Mouse (Mus musculus) gonadal fat pad, adult 2 months (tissue): ENCODE results near the gene H2-Eb2. TPM values are rescaled to one million over a fixed set of nuclear protein-coding genes. Genes with fewer than 3 reads are reported as not detected.

ENCODE experiments used
- DNase-seq: peaks from one replicate; pipeline ENCODE4 v3.0.0-alpha.2; 2012; ENCODE audit warnings: low read depth
- polyA plus RNA-seq: library from polyadenylated mRNA; depleted of rRNA; stranded (reverse); fragments of >200 nt; gene quantifications from 2 replicates; pipeline ENCODE4 v1.2.3, GENCODE M21; 2012; rRNA removed

The H2-Eb2 gene
- 0.05 and 0.06 TPM in 2 replicates for polyA plus RNA-seq

DNA sequence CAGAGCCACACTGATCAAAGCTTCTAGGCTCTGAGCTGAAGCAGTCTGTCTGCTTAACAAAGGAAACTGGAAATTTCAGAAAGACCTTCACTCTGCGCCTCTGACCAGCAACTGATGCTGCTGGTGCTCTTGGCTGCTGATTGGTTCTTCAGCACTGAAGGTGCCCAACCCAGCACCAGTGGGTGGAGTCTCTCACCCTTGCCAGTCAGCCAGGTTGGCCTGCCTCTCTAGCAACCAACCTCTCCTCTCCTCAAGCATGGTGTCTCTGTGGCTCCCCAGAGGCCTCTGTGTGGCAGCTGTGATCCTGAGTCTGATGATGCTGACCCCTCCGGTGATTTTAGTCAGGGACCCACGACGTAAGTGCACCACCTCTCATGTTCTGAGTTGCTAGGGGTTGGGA, at the start of gene H2-Eb2:
Gene H2-Eb2, plus strand, starts transcription at position 230 of the 400 bp plus-strand sequence.
- no peak for DNase-seq

DNA sequence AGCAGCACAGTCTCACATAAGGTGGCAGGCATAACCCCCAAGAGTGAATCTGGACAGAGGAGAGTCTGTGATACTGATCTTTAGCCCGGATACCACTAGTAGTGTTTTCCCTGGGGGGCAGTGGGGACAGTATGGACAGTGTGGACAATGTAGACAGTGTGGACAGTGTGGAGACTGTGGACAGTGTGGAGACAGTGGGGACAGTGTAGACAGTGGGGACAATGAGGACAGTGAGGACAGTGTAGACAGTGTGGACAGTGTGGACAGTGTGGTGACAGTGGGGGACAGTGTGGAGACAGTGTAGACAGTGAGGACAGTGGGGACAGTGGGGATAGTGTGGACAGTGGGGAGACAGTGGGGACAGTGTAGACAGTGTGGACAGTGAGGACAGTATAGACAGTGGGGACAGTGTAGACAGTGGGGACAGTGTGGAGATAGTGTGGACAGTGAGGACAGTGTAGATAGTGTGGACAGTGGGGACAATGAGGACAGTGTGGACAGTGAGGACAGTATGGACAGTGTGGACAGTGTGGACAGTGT, 44.9 kb upstream of the H2-Eb2 start:
- no peak for DNase-seq

DNA sequence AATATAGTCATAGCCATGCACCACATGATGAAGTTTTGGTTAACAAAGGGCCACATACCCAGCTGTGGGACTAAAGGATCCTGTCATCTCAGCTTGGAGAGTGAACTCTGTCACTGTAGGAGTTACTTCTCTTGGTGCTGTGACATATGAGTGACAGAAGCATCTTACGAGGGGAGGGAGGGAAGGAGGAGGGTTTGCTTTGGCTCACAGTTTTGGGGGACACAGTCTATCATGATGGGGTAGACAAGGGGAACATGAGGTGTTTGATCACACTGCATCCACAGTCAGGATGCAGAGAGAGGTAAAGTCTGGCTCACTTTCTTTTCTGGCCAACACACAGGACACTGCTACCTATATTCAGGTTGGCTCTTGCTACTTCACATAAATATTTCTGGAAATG, 43.6 kb upstream of the H2-Eb2 start:
- no peak for DNase-seq

DNA sequence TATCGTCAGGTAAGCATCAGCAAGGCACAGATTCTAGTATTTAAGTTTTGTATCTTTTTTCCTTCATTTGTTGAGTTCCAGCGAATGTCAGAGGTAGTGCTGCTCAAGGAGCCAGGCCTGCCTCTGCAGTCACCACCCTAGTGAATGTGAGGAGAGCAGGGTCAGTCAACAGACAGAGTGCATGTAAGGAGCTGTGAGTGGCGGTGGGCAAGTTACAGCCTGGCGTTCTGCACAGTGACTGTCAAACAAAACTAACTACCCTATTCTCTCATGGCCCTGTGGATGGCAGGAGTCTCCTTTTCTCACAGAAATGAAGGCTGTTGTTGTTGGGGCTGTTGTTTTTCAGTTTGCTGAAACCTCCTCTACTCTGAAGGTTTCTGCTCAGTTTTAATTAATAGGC, 40.1 kb upstream of the H2-Eb2 start:
- DNase-seq, result no peak

DNA sequence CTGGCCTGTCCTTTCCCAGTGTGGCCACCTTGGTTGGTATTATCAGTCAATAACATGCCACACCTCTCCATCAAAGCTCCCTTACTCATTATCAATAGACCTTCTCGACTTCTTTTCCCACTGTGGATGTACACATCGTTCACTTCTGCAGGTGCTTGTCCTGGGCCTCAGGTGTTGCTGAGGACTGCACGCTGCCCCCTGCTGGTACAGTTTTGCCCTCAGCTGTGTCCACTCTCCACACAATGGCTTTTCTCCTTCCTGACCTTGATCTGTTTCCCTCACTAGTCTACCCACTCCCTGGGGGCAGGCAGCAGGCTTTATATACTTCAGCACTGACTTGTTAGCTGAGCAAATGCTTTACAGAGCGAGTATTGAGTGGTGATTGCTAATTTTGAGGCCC, 39.6 kb upstream of the H2-Eb2 start:
- no peak for DNase-seq

DNA sequence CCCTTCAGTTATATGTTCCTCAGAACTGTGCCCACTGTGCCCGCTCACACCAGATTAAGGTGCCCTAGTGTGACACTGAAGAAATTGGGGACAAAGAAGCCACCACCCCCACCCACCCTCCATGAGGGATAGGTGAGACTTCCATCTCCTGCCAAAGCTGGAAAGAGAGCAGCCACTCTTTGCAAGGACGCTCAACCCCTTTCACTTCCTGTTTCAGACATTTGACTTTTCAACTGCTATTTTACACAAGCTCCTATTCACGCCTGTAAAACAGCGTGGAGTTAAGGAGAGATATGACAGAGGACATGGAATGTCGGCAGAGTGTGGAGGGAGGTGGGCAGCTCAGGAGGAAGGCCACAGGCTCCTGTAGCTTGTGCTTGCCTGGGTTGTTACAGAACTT, 39.0 kb upstream of the H2-Eb2 start:
- no peak for DNase-seq

DNA sequence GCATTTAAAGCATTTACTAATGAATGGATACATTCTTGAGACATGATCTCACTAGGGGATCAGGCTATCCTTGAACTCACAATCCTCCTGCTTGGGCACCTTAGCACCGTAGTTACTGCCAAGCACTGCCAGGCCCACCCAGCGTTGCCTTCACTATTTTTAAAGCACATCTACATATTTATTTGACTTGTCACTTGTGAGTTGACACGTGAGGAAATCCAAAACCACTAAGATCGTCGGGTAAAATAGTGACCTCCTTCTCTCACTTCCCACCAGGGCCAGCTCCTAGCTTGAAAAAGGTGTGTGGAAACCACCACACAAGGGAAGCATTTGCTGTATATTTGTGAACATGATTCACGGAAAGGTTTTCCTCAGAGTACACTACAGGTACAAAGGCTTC, 38.5 kb upstream of the H2-Eb2 start:
- no peak for DNase-seq

DNA sequence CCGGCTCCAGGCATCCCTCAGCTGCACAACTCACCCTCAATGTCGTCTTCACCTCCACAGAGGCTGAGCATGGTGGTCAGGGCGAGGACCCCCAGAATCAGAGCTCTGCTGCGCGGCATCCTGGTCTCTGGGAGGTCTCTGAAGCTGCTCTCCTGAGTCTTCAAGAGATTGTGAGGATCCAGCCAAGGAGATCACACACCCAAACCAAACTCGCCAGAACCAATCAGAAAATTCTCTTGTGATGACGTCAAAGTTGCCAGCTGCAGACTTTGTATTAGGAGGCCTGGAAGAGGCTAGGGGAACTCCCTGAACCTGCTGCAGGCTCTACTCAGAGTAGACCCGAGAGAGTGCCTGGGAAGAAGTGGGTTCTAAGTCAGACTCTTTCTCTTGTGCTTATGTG, 37.8 kb upstream of the H2-Eb2 start, which contains the start of gene H2-Aa:
Gene H2-Aa, minus strand, starts transcription at position 176 of the 400 bp plus-strand sequence.
- DNase-seq, result no peak

DNA sequence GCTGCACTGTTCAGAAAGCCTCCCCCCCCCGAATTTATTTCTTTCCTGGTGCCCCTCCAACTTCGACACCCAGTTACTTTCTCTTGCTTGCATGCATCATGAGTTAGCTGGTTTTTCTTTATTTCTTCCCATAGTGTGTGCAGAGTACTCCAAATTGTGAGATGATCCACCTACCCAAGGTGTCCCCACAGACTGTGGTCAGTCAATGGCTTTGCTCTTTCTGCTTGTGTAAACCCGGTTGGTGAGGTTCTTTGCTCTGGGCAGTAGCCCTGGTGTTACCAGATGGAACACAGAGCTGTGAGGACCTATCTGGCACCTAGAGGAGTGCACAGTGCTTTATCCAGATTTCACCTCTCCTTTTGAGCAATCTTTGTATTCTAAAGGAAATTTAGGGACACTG, 37.3 kb upstream of the H2-Eb2 start:
- DNase-seq, result no peak

DNA sequence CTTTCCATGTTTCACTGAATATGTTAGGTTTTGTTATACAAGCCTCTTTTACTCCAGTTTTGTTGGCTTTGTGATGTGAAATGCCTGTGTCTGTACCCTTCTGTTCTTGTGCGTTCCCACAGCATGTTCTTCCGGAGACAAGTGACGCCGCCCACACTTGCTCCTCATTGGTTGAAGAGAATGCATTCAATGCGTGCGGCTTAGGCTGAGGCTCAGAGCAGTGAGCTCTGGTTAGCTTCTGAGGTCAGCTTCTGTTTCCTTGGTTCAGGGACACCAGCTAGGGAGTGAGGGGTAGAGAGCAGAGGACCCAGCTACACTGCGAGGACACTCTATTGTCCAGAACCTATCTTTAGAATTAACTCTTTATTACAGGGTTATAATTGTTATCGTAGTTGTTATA, 33.9 kb upstream of the H2-Eb2 start:
- no peak for DNase-seq

DNA sequence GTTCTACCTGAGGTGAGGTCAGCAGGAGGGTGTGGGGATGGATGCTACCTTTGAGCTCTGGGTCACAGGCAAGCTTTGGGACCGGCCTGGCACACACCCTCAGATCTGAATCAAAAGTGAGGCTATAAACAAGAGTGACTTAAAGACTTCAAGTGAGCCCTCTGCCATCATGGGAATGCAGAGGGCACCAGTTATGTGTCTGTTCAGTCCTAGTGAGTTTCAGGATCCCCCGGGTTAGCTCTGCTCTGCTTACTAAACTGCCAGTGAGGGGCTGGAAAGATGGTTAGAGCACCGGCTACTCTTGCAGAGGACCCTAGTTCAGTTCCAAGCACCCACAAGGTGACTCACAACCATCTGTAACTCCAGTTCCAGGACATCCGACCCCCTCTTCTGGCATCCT, 32.9 kb upstream of the H2-Eb2 start:
- no peak for DNase-seq

DNA sequence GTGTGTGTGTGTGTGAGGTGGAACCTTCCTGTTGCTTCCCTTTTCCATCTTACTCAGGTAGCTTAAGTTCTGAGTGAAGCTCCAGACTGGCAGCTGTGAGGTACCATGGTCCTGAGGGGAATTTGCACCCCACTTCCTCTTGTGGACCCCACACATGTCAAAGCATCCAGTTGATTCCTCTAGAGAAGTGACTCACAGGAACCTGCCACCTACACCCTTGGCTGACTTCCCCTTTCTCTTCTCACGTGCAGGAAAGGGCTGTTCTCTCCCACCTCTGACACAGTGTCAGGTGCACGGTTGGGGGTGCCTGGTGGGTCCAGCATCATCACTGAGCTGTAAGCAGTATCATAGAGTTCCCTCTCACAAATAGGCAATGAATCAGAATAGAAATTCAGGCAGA, 31.9 kb upstream of the H2-Eb2 start:
- no peak for DNase-seq

DNA sequence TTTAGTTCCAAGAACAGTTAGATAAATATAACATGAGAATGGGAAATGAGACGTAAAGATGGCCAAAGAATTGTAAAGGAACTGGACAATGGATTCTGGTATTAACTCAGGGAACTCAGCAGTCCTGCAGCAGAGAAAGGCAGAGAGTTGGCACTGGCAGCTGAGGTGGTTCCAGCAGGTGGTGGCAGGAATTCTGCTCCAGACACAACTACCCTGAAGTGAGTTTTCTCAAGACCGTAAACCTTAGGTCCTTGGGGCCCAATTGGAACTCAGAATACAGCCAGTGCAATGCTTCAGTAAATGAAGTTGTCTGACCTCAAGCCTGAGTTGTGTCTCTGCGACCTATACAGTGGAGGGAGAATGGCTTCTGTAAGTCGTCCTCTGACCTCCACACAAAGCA, 31.2 kb upstream of the H2-Eb2 start:
- DNase-seq, result no peak

DNA sequence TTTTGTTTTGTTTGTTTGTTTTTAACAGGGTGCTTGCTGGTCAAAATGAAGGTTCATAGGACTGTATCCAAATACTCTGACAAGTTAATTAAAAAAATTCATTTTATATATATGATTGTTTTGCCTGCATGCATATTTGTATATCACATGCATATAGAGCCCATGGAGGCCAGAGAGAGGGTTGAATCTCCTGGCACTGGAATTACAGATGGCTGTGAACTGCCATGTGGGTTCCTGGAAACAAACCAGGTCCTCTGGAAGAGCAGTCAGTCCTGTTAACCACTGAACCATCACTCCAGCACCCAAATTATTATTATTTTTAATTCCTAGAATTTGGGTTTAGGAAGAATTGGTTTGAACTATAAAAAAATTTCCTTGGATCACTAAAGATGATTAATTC, 30.2 kb upstream of the H2-Eb2 start:
- no peak for DNase-seq

DNA sequence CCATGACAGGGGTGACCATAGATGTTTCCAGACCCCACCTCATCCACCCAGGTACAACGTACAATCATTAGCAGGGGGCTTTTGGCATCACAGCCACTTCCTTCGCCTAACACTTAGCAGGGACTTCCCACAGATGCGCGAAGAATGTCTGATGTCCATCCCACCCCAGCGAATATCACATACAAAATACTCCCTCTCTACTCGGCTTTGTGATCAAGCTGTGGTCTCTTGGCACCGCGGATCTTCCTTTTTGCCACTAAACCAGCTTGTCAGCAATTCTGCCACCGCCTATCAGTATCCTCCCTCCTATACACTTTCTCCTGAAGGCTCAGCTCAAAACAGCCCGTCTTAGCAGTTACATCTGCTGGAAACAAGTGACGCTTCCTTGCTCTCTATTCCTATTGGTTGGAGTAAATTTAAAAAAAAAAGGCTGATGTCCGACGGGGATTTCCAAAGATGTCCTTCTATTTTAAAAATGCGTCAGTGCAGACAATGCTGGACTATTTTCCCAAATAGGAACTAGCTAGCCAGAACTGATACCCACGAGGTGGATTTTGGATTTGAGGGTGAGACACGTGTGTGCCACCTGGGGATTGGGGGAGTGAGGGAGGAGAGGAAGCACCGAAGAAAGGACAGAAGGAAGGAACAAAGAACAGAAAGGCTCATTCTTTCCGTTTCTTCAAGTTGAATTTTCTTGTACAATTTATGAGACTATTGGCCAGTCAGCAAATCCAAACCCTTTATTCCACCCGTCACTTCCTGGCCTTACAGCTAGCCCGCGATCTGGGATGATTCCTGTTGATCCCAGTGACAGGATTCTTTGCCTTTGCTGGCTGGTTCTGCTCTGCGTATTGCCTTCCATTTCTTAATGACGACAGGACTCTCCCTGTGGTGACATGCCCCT, 29.3 kb upstream of the H2-Eb2 start:
- DNase-seq, result no peak

DNA sequence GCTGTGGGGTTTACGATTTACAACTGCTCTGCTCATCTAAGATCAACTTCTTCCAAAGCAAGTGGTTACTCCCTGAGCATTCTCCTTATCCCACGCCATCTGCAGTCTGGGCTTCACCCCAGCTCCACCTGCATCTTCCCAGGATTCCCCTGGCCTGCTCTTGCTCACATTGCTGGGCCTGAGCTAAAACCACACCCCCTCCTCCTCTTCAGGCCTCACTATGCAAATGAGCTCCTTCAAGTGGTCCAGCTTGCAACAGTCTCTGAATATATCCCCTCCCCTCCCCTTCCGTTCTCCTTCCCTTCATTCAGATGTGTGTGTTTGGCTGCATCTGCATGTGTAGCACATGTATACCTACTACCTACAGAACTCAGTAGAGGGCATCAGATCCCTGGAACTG, 26.1 kb upstream of the H2-Eb2 start:
- DNase-seq, result no peak

DNA sequence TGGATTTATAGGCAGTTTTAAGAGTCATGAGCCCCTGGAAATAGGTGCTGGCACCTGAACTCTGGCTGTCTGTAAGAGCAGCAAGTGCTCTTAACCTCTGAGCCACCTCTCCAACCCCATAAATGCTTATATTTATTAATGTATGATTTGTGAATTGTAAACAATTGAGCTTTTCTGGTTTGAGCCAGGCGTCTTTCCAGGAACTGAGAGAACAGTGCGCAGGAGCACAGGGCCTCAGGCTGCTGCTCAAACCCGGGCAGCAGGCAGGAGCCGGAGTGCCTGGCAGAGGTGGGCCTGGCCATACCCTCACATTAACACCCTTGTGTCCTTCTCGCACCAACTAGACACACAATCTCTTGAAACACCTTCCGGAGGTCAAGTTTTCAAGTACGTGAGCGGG, 25.4 kb upstream of the H2-Eb2 start:
- no peak for DNase-seq

DNA sequence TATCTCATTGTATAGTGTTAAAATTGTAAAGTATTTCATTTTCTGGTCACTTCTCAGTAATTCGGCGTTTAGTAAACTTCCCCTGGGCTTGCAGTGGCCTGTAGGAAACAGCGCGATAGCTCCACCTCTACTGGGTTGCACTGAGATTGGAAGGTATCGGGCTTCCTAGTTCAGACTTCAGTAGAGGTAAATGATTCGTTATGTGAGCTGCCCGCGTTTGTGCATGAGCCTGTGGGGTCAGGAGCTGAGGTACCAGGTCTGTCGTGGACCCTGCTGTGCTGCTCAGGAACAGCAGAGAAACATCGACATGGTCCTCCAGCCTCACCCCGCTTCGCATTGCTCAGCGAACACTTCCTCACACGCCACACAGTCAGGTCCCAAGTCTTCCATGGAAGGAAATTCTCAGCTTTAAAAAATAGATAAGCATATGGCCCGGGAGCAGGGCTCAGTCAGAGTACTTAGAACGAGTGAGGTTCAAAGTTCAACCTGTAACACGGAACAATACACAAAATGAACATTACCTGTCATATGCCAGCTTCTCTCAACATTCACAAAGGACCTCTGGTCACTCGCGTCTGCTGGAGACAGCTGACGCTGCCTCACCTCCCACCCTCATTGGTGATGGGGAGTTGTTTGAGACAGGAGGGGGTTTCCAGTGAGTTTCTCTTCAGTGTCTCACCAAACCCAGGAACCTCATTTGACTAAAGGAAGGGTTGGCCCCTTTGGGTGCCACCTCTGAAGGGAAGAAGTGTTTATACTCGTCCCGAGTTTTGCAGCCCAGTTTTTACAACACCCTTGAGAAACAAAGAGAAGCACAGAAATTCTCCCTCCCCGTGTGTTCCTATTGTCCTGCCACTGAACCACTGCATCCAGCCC, 24.5 kb upstream of the H2-Eb2 start:
- DNase-seq, result no peak

DNA sequence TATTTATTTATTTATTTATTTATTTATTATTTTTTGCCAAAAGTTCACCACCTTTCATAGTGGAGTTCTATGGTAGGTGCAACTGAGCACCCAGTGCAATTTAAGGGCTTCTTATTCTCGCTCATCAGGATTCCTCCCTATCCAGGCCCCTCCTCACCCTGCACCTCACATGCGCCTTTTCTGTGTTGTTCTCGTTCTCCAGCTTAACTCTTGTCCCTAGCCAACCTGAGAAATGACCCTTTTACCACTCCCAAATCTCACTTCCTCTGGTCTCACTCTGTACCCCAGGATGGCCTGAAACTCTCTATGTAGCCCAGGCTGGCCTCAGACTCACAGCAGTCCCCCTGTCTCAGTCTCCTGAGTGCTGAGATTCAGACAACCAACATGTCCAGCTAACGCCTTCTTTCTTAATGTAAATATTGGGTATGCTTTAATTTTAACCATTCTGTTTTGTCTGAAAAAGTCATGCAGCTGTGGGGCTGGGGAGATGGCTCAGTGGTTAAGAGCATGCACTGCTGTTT, 23.7 kb upstream of the H2-Eb2 start:
- DNase-seq, result no peak

DNA sequence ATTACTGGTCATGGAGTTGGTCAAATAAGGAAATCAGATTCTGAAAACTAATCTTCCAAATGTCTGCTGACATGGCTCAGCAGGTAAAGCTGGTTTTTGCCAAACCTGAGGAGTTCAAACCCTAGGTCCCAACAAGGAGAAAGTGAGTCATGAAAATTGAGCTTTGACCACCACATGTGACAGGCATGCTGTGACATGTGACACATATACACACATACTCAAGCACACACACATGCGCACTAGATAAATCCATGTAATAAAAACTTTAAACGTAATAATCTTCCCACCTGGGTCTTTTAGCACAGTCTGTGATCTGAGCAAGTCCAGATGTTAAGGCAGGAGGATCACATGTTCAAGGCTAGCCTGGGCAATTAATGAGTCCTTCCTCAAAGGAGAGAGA, 21.7 kb upstream of the H2-Eb2 start:
- no peak for DNase-seq

DNA sequence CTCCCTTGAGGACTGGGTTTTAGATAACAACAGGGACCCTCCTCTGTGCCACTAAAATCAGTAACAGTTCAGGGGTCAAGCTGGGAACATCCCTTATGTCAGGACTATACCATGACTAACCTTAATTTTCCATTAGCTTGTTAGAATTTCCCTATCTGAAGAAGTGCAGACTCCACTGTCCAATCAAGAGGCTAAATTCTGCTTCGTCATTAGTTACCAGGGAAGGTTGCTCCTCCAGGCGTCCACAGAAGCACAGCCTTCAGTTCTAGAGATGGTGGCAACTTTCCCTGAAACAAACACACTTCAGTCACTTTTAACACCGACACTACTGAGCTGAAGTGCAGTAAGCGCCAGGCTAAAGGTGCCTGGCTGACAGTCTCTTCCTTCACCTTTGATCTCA, 20.7 kb upstream of the H2-Eb2 start:
- no peak for DNase-seq

DNA sequence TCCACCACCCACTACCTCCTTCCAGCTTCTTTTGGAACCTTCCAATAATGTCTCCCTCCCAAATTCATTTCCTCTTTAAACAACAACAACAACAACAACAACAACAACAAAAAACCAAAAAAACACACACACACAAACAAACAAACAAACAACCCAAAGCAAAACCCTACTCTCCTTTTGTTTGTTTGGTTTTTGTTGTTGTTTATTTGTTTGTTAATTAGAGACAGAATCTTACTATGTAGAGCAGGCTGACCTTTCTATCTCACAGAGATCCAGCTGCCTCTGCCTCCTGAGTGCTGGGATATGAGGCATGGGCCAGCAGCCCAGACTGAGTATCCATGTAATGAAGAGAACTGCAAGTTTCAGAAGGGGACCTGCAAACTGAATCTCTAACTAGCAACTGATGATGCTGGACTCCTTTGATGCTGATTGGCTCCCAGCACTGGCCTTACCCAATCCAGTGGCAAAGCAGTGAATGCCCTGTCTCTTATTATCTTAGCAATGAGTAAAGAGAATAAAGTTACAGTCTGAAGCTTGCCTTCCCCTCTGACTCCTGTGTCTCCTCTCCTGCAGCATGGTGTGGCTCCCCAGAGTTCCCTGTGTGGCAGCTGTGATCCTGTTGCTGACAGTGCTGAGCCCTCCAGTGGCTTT, 20.0 kb upstream of the H2-Eb2 start, which contains the start of gene H2-Eb1:
Gene H2-Eb1, plus strand, starts transcription at position 488 of the 651 bp plus-strand sequence.
- no peak for DNase-seq
